Mouse (Mus musculus) midbrain, embryonic 11.5 days (tissue): ENCODE data around the gene Gm21762. TPM values are rescaled to one million over a fixed set of nuclear protein-coding genes. Genes with fewer than 3 reads are reported as not detected.
A peak's percentile ranks its signal among the peaks of the same experiment; 100 is the strongest.
"Not testable (repeated sequence)": the region's sequence is repeated elsewhere in the genome, so short reads cannot be mapped to it uniquely, and the experiment has no call there.

ENCODE experiments used
- ATAC-seq: fragments of 200-750 bp; cut with Nextera tagmentation; 2 replicates; pipeline ENCODE4 v1.8.0; 2017; ENCODE audit warnings: moderate TSS enrichment, moderate library complexity; ENCODE audit not compliant: low FRiP score
- DNase-seq: peaks from one replicate; pipeline ENCODE4 v3.0.0; 2015; ENCODE audit warnings: low spot score; ENCODE audit errors: missing footprints
- H3K27ac ChIP-seq: fragments of 300-500 bp; sonication (generic); 2 replicates; pipeline ENCODE4 v1.5.1; 2014; ENCODE audit warnings: low read depth, low read length
- H3K27me3 ChIP-seq: fragments of 300-500 bp; sonication (generic); 2 replicates; pipeline ENCODE4 v1.6.1; 2014; ENCODE audit warnings: mild to moderate bottlenecking, low read length, moderate library complexity, mixed read lengths; ENCODE audit not compliant: control insufficient read depth, insufficient read depth
- H3K36me3 ChIP-seq: fragments of 300-500 bp; sonication (generic); 2 replicates; pipeline ENCODE4 v1.6.1; 2014; ENCODE audit warnings: mild to moderate bottlenecking, low read length, moderate library complexity, mixed read lengths; ENCODE audit not compliant: control insufficient read depth, insufficient read depth
- H3K4me1 ChIP-seq: fragments of 300-500 bp; sonication (generic); 2 replicates; pipeline ENCODE4 v1.6.1; 2014; ENCODE audit warnings: low read length; ENCODE audit not compliant: control insufficient read depth, insufficient read depth
- H3K4me2 ChIP-seq: fragments of 300-500 bp; sonication (generic); 2 replicates; pipeline ENCODE4 v1.6.1; 2014; ENCODE audit warnings: mild to moderate bottlenecking, moderate library complexity
- H3K4me3 ChIP-seq: fragments of 300-500 bp; sonication (generic); 2 replicates; pipeline ENCODE4 v1.5.1; 2014; ENCODE audit warnings: low read depth, low read length
- H3K9ac ChIP-seq: fragments of 300-500 bp; sonication (generic); 2 replicates; pipeline ENCODE4 v1.6.1; 2014; ENCODE audit warnings: low read length
- H3K9me3 ChIP-seq: fragments of 300-500 bp; sonication (generic); 2 replicates; pipeline ENCODE4 v1.6.1; 2016; ENCODE audit warnings: low read length; ENCODE audit not compliant: control insufficient read depth
- WGBS: fragments of 180-500 bp; shearing (Covaris S2); extraction: QIAGEN DNeasy Blood & Tissue Kit; methylation state at CpG from one replicate; pipeline ENCODE4 v1.1.7; 2014; 5-methylcytosine and 5-hydroxymethylcytosine counted together
- polyA plus RNA-seq: library from polyadenylated mRNA; unstranded; fragments of >200 nt; fragmentation: Nextera tagmentation; extraction: Ambion mirVana; gene quantifications from 2 replicates; pipeline ENCODE4 v1.2.1, GENCODE M21; 2014

The Gm21762 gene
- polyA plus RNA-seq, result not detected in 2 replicates

DNA sequence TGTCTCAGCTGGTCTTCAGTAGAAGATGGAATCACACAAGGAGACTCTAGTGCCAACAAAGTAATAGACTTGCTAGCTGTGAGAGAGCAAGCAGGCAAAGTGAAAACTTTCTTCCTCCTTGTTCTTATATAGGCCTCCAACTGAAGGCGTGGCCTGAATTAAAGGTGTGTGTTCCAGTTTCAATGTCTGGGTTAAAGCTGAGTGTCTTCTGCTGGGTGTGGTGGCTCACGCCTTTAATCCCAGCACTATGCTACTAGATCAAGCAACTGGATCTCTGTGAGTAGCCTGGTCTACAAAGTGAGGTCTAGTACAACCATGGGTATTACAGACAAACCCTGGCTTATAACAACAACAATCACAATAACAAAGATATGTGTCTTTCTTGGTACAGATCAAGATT, at the start of gene Gm21762:
Gene Gm21762 (minus strand): TSS at position 101 of the 400 bp plus-strand sequence.
- no CpG with 5 or more reads among the region's 2 CpGs for WGBS
- not testable (repeated sequence) for H3K9me3 ChIP-seq, H3K27ac ChIP-seq, ATAC-seq, H3K4me1 ChIP-seq, H3K27me3 ChIP-seq, H3K9ac ChIP-seq, H3K4me3 ChIP-seq, H3K4me2 ChIP-seq, H3K36me3 ChIP-seq, DNase-seq

DNA sequence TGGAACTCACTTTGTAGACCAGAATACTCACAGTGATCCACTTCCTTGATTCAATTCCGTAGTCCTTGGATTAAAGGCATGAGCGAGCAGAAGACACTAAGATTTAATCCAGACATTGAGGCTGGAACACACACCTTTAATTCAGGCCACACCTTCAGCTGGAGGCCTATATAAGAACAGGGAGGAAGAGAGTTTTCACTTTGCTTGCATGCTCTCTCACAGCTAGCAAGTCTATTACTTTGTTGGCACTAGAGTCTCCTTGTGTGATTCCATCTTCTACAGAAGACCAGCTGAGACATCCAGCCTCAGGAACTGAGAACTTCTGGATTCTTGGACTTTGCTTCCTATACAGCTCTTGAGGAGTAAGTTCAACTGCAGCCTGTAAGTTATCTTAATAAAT, 47.1 kb upstream of the Gm21762 start, which contains the start of gene AF067061:
Gene AF067061 (plus strand): TSS at position 245 of the 400 bp plus-strand sequence.
- not testable (repeated sequence) for H3K9me3 ChIP-seq, H3K4me2 ChIP-seq, H3K9ac ChIP-seq, H3K4me1 ChIP-seq, H3K4me3 ChIP-seq, DNase-seq, H3K27me3 ChIP-seq, ATAC-seq, H3K27ac ChIP-seq, H3K36me3 ChIP-seq
- 94% methylated on average over 2 of the region's 2 CpGs for WGBS

DNA sequence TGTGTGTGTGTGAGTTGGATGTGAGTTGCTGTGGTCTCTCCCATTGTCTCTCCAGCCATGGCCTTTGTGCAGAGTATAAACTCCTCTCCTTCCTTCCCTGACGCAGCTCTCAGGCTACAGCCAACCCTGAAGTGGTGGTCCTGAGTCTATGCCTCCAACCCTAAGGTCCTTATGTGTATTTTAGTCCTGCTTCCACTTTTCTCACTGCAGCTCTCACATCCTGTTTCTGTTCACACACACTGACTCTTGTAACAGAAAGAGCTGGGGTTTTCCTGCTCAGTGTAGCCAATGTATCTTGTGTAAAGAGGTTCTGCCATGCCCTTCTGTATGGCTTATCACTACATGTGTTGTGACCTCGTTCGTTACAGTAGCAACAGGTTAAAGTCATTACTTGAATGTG, 44.0 kb upstream of the Gm21762 start:
- not testable (repeated sequence) for H3K9ac ChIP-seq, H3K4me1 ChIP-seq, H3K27me3 ChIP-seq, H3K36me3 ChIP-seq, H3K27ac ChIP-seq, H3K4me2 ChIP-seq, H3K9me3 ChIP-seq, DNase-seq, H3K4me3 ChIP-seq, ATAC-seq
- WGBS, result 74% methylated on average over 3 of the region's 3 CpGs

DNA sequence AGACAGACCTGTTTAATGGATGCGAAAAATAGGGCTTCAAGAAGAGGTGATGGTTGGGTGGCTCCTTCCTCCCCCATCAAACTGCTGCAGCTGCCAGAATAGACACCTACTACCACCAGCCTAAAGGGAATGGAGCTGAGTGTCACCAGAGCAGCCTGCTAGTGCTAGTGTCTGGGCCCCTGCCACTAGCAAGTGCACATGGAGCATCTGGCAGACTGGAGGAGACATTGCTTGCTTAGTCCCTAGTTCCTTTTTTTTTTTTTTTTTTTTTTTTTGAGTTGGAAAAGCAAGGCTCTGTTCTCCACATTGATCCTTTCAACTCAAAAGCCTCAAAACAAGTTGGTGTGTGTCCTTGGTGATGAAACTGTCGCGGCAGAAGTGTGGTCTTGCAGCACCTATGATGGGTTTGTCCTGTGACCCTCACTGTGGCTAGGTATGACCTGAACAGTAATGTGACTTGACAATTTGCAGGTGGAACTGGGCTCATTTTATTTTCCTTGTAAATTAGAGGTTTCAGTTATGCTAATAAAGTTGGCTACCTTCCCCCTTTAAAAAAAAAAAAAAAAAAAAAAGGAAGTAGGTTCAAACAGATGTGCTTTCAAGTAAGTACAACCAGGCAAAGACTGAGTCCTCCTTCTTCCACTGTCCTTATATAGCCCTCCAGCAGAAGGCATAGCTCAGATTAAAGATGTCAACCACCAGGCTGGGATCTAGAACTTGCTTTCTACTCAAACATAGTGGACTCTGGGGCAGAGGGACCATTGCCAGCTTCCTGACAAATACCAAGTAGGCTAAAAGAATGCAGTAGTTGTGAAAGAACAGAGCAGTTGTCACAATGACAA, 43.3 kb upstream of the Gm21762 start:
- not testable (repeated sequence) for H3K27ac ChIP-seq, H3K36me3 ChIP-seq, H3K4me2 ChIP-seq, H3K9me3 ChIP-seq, H3K4me3 ChIP-seq, ATAC-seq, H3K9ac ChIP-seq, H3K27me3 ChIP-seq, DNase-seq, H3K4me1 ChIP-seq
- WGBS, result 89% methylated on average over 3 of the region's 3 CpGs

DNA sequence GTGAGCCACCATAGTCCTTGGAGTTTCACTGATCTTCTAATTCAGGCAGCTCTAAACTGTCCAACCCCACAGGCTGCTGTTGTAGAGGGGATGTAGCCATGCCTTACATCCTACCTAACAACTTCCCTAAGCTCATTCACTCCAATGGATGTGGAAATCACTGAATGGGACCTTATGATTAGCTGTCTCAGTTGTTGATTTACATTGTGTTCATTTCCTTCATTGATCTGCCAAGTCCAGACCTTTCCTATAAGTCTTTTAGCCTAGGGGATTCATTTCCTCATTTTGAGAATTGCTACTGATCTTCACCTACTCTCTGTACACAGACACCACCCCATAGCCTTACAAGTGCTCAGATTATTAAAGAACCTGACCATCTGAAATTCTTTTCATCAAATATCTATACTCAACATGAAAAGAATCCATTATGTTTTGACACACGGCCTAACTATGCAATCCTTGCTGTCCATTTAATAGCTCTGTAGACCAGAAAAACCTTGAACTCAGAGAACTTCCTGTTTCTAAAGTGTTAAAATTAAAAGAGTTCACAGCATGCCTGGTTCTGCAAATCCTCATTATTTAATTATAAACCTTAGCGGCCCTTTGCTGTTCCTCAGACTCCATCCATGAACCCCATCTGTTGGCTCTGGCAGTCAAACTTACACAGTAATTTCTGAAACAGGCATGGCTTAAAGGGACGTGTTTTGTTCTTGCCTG, 35.6 kb upstream of the Gm21762 start:
- not testable (repeated sequence) for H3K36me3 ChIP-seq, H3K4me3 ChIP-seq, H3K27me3 ChIP-seq, H3K27ac ChIP-seq, H3K4me1 ChIP-seq, ATAC-seq, H3K9me3 ChIP-seq, H3K4me2 ChIP-seq, DNase-seq, H3K9ac ChIP-seq
- WGBS, result 86% methylated on average over 2 of the region's 3 CpGs

DNA sequence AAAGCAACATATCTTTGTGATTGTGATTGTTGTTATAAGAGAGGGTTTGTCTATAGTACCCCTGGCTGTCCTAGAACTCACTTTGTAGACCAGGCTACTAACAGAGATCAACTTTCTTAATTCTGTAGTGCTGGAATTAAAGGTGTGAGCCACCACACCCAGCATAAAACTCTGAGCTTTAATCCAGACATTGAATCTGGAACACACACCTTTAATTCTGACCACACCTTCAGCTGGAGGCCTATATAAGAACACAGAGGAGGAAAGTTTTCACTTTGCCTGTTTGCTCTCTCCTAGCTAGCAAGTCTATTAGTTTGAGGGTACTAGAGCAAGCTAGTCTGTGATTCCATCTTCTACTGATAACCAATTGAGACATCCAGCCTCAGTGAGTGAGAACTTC, 23.1 kb upstream of the Gm21762 start, which contains the start of gene Gm21731:
Gene Gm21731 (plus strand): TSS at position 301 of the 400 bp plus-strand sequence.
- not testable (repeated sequence) for H3K4me3 ChIP-seq, H3K36me3 ChIP-seq, DNase-seq, H3K9me3 ChIP-seq, H3K27ac ChIP-seq, H3K4me2 ChIP-seq, H3K9ac ChIP-seq, ATAC-seq, H3K27me3 ChIP-seq, H3K4me1 ChIP-seq

DNA sequence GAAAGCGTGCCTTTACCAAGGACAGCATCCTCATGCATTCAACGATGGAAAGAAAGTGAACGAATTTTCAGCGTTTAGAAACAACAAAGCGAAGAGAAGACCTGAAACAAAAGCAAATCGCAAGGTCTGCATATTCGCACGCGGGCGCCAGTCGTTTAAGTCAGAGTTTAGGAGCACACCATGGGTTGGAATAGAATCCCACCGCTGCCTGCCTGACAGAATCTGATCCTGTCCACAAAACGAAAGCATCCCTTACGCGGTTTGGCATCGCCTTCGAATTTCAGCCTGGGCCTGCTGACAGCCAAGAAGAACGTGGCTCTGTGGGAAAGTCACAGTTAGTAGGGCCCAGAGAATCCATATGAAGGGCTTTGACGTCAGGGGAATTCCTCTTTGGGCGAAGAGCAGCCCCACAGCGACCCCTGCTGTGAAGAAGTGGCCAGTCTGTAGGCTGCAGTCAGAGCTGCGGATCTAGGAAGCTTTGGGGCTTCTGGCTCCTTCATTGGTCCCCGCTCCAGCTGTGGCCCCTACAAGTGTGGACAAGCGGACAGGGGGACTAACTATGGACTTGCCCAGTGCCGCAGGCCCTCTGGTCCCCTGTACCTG, 16.8 kb upstream of the Gm21762 start:
- H3K27me3 ChIP-seq, H3K4me3 ChIP-seq, H3K9ac ChIP-seq, DNase-seq, H3K36me3 ChIP-seq, H3K9me3 ChIP-seq, H3K4me1 ChIP-seq, H3K27ac ChIP-seq, H3K4me2 ChIP-seq: not testable (repeated sequence)
- 77% methylated on average over 13 of the region's 25 CpGs for WGBS
- 0 out of 2 replicates have a peak, but pooled peaks have one; percentile 46 for ATAC-seq

DNA sequence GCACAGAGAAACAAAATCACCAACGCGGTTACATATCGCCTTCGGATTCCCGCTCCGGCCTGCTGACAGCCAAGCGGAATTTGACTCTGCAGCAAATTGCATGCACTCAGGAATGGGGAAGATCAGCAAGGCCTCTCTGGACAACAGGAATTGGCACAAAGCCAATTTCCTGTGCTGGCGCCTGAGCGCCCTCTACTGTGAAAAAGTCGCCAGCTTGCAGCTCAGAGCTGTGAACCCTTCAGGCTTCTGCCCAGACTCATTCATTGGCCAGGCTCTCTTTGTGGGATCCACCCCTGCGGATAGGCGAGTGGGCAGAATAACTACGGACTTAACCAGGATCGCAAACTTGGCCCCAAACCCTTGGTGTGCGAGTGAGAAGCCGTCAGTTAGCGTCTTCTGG, 16.1 kb upstream of the Gm21762 start:
- not testable (repeated sequence) for H3K9me3 ChIP-seq, DNase-seq
- WGBS, result 94% methylated on average over 17 of the region's 17 CpGs

More for the DNA sequence above, 16.1 kb upstream of the Gm21762 start:
- H3K27me3 ChIP-seq, H3K9ac ChIP-seq, H3K4me3 ChIP-seq, H3K27ac ChIP-seq, H3K36me3 ChIP-seq, H3K4me1 ChIP-seq, H3K4me2 ChIP-seq: not testable (repeated sequence)
- ATAC-seq, result peak; percentile 62
